Mouse (Mus musculus) kidney, adult 2 months (tissue): Measurements from ENCODE around the gene Zfp462.

Experiments used
- CTCF ChIP-seq: fragments of 200-500 bp; conservative IDR thresholded peaks from 2 replicates; pipeline ENCODE4 v1.5.1; 2011; ENCODE audit warnings: low read depth, mild to moderate bottlenecking, control low read depth, low read length, moderate library complexity, mixed read lengths; ENCODE audit not compliant: insufficient read depth, insufficient read length
- POLR2A ChIP-seq: fragments of 200-500 bp; IDR thresholded peaks from one replicate; pipeline ENCODE4 v1.6.1; 2011; ENCODE audit warnings: low read depth, low read length, control low read depth

GRCm38 (mm10) chr4:55121126-55121525, 176.3 kb downstream of the Zfp462 start:
- TF ChIP-seq POLR2A (no peak), CTCF (no peak)
